Mouse (Mus musculus): ENCODE measurements at regions not wholly inside any gene's neighbourhood (a gene's known extent, or its start where the extent isn't known, plus 50 kb on each side); places are given as distances from the start of the nearest gene placed in this dataset.
"Not testable (repeated sequence)": the region's sequence is repeated elsewhere in the genome, so short reads cannot be mapped to it uniquely, and the experiment has no call there.

DNA sequence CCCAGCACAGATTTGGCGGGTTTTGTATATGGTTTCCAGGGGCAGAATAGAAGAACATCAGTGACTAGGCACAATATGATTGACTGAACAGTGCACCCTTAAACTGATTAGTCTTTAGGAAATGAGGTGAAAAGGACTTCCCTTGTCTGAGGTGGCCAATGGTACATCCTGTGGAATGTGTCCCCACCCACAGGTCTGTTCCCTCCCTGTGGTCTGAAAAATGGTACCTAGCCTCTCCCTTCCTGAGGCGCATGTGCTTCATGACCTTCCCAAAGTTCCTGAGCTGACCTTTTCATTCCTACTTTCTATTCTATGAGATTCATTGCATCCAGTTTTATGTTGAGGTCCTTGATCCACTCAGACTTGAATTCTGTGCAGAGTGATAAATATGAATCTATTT is 76.0 kb downstream of the Zfp97 start:
- DNase-seq (ENCODE audit: low spot score) = not testable (repeated sequence)

DNA sequence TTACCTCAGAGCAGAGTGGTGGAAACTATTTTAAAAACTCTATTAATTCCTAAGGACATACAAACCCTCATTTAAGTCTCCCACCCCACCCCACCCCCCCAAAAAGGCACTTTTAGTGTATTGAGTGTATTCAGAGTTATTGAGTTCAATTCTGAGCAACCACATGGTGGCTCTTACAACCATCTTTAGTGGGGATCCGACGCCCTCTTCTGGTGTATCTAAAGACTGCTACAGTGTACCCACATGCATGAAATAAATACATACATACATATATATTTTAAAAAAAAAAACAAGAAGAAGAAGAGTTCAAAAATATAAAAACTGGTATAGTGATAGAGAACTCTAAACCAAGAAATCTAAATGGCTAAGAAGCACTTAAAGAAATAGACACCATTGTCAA is 107.9 kb downstream of the Zfp97 start:
- no peak for DNase-seq (ENCODE audit: low spot score)

DNA sequence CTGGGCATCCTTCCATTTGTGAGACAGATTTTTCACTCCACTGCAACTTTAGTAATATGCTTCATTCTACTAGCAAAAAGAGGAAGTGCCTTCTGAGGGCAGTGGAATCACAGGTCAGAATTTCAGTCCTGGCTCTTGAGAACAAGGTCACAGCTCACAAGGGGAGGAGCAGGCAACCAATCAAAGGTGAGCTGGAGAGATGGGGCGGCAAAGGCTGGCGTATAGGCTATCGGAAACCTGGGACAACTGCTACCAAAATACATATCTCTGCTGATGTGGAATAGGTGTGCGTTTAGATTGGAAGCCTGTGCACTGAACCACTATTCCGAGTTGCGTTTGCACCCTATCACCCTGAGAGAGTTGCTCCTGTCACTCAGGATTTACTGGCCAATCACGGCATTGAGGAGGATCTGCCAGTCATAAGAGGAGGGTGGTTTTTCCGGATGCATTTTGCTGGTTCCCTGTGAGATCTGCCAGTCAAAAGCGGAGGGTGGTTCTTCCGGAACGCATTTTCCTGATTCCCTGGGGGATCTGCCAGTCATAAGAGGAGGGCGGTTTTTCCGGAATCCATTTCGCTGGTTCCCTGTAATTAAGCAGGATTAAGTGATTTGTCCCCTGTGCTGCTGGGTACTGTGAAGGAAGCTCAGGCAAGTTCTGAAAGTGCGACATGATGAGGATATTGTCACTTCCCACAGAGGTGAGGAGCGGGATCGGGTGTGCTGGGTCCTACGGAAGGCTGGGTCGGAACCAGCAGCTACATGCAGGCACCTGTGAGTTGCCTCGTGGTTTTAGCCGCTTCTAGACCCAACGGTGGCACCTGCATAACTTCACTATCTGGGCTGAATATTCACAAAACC is 113.3 kb downstream of the Zfp97 start:
- peak; percentile 90 for DNase-seq (ENCODE audit: low spot score)

DNA sequence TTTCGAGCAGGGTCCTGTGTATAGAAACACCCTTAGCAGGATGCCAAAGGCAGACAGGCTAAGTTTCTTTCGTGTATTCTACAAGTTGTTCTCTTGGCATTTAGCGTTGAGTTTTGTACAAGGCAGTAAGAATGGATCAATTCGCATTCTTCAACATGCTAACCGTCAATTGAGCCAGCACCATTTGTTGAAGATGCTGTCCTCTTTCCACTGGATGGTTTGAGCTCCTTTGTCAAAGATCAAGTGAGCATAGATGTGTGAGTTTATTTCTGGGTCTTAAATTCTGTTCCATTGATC is 113.9 kb downstream of the Zfp97 start:
- not testable (repeated sequence) for DNase-seq (ENCODE audit: low spot score)

All from layer of hippocampus, adult 9-10 months (tissue).